Mouse (Mus musculus): ENCODE data around the gene Klhl24. TPM values are rescaled to one million over a fixed set of nuclear protein-coding genes. Genes with fewer than 3 reads are reported as not detected.
A peak's percentile ranks its signal among the peaks of the same experiment; 100 is the strongest.

The Klhl24 gene
- polyA plus RNA-seq, 1 experiment, result 46.6 TPM

GRCm38 (mm10) chr16:20151991-20152390 is 54.6 kb downstream of the Klhl24 start:
- TF ChIP-seq POLR2A (IDR thresholded peaks at IDR 0.05; ENCODE audit: borderline replicate concordance, extremely low read depth, insufficient read depth, insufficient read length, poor library complexity, severe bottlenecking) (no peak), CTCF (IDR thresholded peaks at IDR 0.05; ENCODE audit: borderline replicate concordance, extremely low read depth, insufficient read depth, insufficient read length) (no peak)
- DNase-seq (ENCODE audit: low read depth), result no peak

GRCm38 (mm10) chr16:20153742-20154141 is 56.4 kb downstream of the Klhl24 start:
- TF ChIP-seq POLR2A (IDR thresholded peaks at IDR 0.05; ENCODE audit: borderline replicate concordance, extremely low read depth, insufficient read depth, insufficient read length, poor library complexity, severe bottlenecking), result no peak
- TF ChIP-seq CTCF (IDR thresholded peaks at IDR 0.05; ENCODE audit: borderline replicate concordance, extremely low read depth, insufficient read depth, insufficient read length), result no peak

GRCm38 (mm10) chr16:20160130-20160529 is 62.8 kb downstream of the Klhl24 start:
- TF ChIP-seq CTCF (IDR thresholded peaks at IDR 0.05; ENCODE audit: borderline replicate concordance, extremely low read depth, insufficient read depth, insufficient read length), result no peak
- no peak for DNase-seq (ENCODE audit: low read depth)

More at GRCm38 (mm10) chr16:20153742-20154141, 56.4 kb downstream of the Klhl24 start:
- no peak for DNase-seq (ENCODE audit: low read depth)

- no peak for DNase-seq (ENCODE audit: low read depth)
- TF ChIP-seq CTCF (IDR thresholded peaks at IDR 0.05; ENCODE audit: borderline replicate concordance, extremely low read depth, insufficient read depth, insufficient read length) (no peak), POLR2A (IDR thresholded peaks at IDR 0.05; ENCODE audit: borderline replicate concordance, extremely low read depth, insufficient read depth, insufficient read length, poor library complexity, severe bottlenecking) (no peak)
Observed at GRCm38 (mm10) chr16:20169071-20169470, 71.7 kb downstream of the Klhl24 start.

GRCm38 (mm10) chr16:20169471-20170106 is 72.2 kb downstream of the Klhl24 start:
- peak; percentile 35 for DNase-seq (ENCODE audit: low read depth)
- no peak for TF ChIP-seq CTCF (IDR thresholded peaks at IDR 0.05; ENCODE audit: borderline replicate concordance, extremely low read depth, insufficient read depth, insufficient read length)
- TF ChIP-seq POLR2A (IDR thresholded peaks at IDR 0.05; ENCODE audit: borderline replicate concordance, extremely low read depth, insufficient read depth, insufficient read length, poor library complexity, severe bottlenecking), result no peak

Other genes starting within 250 kb of the Klhl24 start
- 2.8 and 3.8 TPM in 2 replicates for gene Klhl6, start 114.5 kb upstream of the Klhl24 start, polyA plus RNA-seq (2012; rRNA removed)
- gene Yeats2, start 43.5 kb downstream of the Klhl24 start, polyA plus RNA-seq (2012; rRNA removed), result 63.6 and 64.2 TPM in 2 replicates
- 4.5 and 4.6 TPM in 2 replicates for gene Map6d1, start 143.8 kb downstream of the Klhl24 start, polyA plus RNA-seq (2012; rRNA removed)
- 53.9 and 54.6 TPM in 2 replicates for gene Parl, start 204.8 kb downstream of the Klhl24 start, polyA plus RNA-seq (2012; rRNA removed)
- 0.05 TPM in 1 of 2 replicates, not detected in the other for gene Cyp2ab1, start 227.9 kb downstream of the Klhl24 start, polyA plus RNA-seq (2012; rRNA removed)

Measured in brain, embryonic 14.5 days (tissue).